Mouse (Mus musculus) midbrain, embryonic 11.5 days (tissue): ENCODE results near the gene Grm7. TPM values are rescaled to one million over a fixed set of nuclear protein-coding genes. Genes with fewer than 3 reads are reported as not detected.
A peak's percentile ranks its signal among the peaks of the same experiment; 100 is the strongest.

Experiments
- ATAC-seq: fragments of 200-750 bp; cut with Nextera tagmentation; 2 replicates; pipeline ENCODE4 v1.8.0; 2017; ENCODE audit warnings: moderate TSS enrichment, moderate library complexity; ENCODE audit not compliant: low FRiP score
- DNase-seq: peaks from one replicate; pipeline ENCODE4 v3.0.0; 2015; ENCODE audit warnings: low spot score; ENCODE audit errors: missing footprints
- H3K27ac ChIP-seq: fragments of 300-500 bp; sonication (generic); 2 replicates; pipeline ENCODE4 v1.5.1; 2014; ENCODE audit warnings: low read depth, low read length
- H3K27me3 ChIP-seq: fragments of 300-500 bp; sonication (generic); 2 replicates; pipeline ENCODE4 v1.6.1; 2014; ENCODE audit warnings: mild to moderate bottlenecking, low read length, moderate library complexity, mixed read lengths; ENCODE audit not compliant: control insufficient read depth, insufficient read depth
- H3K36me3 ChIP-seq: fragments of 300-500 bp; sonication (generic); 2 replicates; pipeline ENCODE4 v1.6.1; 2014; ENCODE audit warnings: mild to moderate bottlenecking, low read length, moderate library complexity, mixed read lengths; ENCODE audit not compliant: control insufficient read depth, insufficient read depth
- H3K4me1 ChIP-seq: fragments of 300-500 bp; sonication (generic); 2 replicates; pipeline ENCODE4 v1.6.1; 2014; ENCODE audit warnings: low read length; ENCODE audit not compliant: control insufficient read depth, insufficient read depth
- H3K4me2 ChIP-seq: fragments of 300-500 bp; sonication (generic); 2 replicates; pipeline ENCODE4 v1.6.1; 2014; ENCODE audit warnings: mild to moderate bottlenecking, moderate library complexity
- H3K4me3 ChIP-seq: fragments of 300-500 bp; sonication (generic); 2 replicates; pipeline ENCODE4 v1.5.1; 2014; ENCODE audit warnings: low read depth, low read length
- H3K9ac ChIP-seq: fragments of 300-500 bp; sonication (generic); 2 replicates; pipeline ENCODE4 v1.6.1; 2014; ENCODE audit warnings: low read length
- H3K9me3 ChIP-seq: fragments of 300-500 bp; sonication (generic); 2 replicates; pipeline ENCODE4 v1.6.1; 2016; ENCODE audit warnings: low read length; ENCODE audit not compliant: control insufficient read depth
- WGBS: fragments of 180-500 bp; shearing (Covaris S2); extraction: QIAGEN DNeasy Blood & Tissue Kit; methylation state at CpG from one replicate; pipeline ENCODE4 v1.1.7; 2014; 5-methylcytosine and 5-hydroxymethylcytosine counted together
- polyA plus RNA-seq: library from polyadenylated mRNA; unstranded; fragments of >200 nt; fragmentation: Nextera tagmentation; extraction: Ambion mirVana; gene quantifications from 2 replicates; pipeline ENCODE4 v1.2.1, GENCODE M21; 2014

The Grm7 gene
- polyA plus RNA-seq, 1 experiment from 2014 or later = 2.2 TPM

DNA sequence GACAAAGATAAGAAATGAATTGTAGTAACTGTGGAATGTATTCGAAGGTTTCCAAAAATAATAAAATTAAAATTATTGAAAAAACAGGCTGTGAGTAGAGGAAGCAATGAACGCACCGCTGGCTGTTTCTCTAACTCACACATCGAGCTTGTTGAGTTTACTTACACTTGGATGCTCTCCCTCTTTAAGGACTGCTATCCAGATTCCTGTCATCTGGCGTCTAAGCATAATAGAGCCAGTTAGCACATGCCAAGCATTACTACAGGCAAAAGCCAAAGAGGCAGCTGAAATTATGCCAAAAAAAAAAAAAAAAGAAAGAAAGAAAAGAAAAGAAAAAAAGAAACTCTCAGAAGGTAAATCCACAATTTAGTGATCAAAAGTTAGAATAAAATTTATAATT lies 609.8 kb downstream of the Grm7 start:
- WGBS = 86% methylated on average over 5 of the region's 5 CpGs
- H3K27ac ChIP-seq = no peak overlapping the region

DNA sequence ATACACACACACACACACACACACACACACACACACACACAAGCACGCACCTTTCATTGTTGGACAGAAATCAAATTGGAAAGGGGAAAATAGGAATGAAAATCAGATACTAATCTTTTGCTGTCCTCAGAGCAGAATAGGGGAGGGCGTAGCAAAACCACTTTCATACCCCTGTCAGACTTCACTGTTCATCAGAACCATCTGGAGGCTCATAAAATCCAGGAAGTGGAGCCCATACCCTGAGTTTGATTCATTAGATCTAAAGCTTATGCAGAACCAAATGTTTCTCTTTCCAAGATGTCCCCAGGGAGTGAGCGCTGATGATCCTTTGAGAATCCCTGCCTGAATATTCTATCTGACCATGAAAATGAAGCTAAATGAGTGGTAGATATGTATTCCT lies 611.6 kb downstream of the Grm7 start:
- no peak for DNase-seq
- WGBS = 93% methylated on average over 3 of the region's 3 CpGs

More for the DNA sequence above, 609.8 kb downstream of the Grm7 start:
- DNase-seq (no peak), ATAC-seq (no peak)
- H3K4me3 ChIP-seq = no peak overlapping the region
- no peaks in the 10 kb centered on the region for H3K4me1 ChIP-seq
- H3K27me3 ChIP-seq = no peaks in the 10 kb centered on the region
- no peaks in the 10 kb centered on the region for H3K9me3 ChIP-seq
- no peaks in the 10 kb centered on the region for H3K36me3 ChIP-seq
- no peak overlapping the region for H3K4me2 ChIP-seq
- H3K9ac ChIP-seq = no peak overlapping the region

DNA sequence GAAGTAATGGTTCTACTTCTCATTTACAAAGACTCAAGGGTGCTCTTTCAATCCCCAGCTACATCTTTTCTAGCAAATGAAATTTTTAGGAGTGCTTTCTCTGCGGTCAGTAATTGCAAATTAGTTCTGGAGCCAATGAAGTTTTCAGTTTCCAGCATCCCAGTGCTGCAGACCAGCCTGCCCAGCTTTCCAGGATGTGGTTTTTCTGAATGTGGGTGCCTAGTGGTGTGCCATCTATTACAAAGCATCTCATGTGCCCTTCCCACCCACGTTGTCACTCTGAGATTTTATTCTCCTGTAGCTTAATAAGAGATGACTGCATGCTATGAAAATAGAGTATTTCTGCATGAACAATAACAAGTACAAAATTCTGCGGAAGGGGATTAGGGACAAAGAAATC lies 612.9 kb downstream of the Grm7 start:
- 84% methylated on average over 3 of the region's 3 CpGs for WGBS

More for the DNA sequence above, 611.6 kb downstream of the Grm7 start:
- no peaks in the 10 kb centered on the region for H3K27me3 ChIP-seq
- H3K4me1 ChIP-seq = no peaks in the 10 kb centered on the region
- H3K9ac ChIP-seq = no peak overlapping the region
- no peak overlapping the region for H3K4me2 ChIP-seq
- no peak overlapping the region for H3K4me3 ChIP-seq
- ATAC-seq = no peak
- no peak overlapping the region for H3K27ac ChIP-seq
- no peaks in the 10 kb centered on the region for H3K36me3 ChIP-seq
- H3K9me3 ChIP-seq = no peaks in the 10 kb centered on the region

DNA sequence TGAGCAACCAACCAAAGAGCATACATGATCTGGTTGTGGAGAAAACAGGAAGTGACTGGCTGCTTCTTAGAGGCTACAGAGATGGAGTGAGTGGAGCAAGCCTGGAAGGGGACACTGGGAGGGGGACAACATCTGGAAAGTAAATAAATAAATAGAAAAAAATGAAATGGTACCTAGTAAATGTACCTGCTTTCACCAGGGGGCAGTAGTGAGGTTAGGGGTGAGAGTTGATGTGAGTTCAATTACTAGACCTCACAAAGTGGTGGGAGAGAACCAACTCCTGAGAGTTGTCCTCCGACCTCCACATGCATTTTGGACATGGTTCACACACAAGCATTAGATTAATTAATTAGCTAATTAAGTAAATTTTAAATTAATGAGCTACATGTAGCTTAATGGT lies 615.8 kb downstream of the Grm7 start:
- Histone ChIP-seq H3K9me3 (no peaks in the 10 kb centered on the region), H3K4me3 (no peak overlapping the region), H3K27me3 (no peaks in the 10 kb centered on the region), H3K9ac (no peak overlapping the region), H3K36me3 (no peaks in the 10 kb centered on the region), H3K4me2 (no peak overlapping the region), H3K4me1 (no peaks in the 10 kb centered on the region), H3K27ac (no peak overlapping the region)
- ATAC-seq (no peak), DNase-seq (no peak)
- 88% methylated on average over 1 of the region's 1 CpGs for WGBS

More for the DNA sequence above, 612.9 kb downstream of the Grm7 start:
- Histone ChIP-seq H3K27me3 (no peaks in the 10 kb centered on the region), H3K4me1 (no peaks in the 10 kb centered on the region), H3K27ac (no peak overlapping the region), H3K4me3 (no peak overlapping the region), H3K9me3 (no peaks in the 10 kb centered on the region), H3K36me3 (no peaks in the 10 kb centered on the region), H3K9ac (no peak overlapping the region), H3K4me2 (no peak overlapping the region)
- DNase-seq (no peak), ATAC-seq (no peak)

DNA sequence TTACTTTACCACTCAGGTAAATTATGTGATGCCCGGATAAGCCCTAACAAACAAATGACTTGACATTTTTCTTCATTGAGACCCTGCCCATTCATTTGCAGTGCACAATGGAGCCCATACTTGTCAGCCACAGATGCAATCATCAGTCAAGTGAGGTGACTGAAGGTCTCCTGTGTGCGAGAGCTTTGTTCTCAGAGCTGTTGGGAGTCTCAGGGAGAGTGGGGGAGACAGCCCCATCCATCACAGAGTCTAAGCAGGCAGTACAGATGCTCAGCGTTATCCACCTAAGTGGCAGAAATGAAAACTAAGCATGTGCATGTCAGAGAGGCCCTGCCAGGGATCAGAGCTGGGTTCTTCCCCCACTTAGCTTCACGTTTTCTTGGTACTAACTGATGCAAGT lies 631.3 kb downstream of the Grm7 start:
- Histone ChIP-seq H3K4me2 (no peak overlapping the region), H3K27ac (no peak overlapping the region), H3K9ac (no peak overlapping the region), H3K4me1 (no peaks in the 10 kb centered on the region), H3K4me3 (no peak overlapping the region), H3K27me3 (no peaks in the 10 kb centered on the region), H3K36me3 (no peaks in the 10 kb centered on the region), H3K9me3 (no peaks in the 10 kb centered on the region)
- no peak for DNase-seq
- no peak for ATAC-seq
- 71% methylated on average over 4 of the region's 4 CpGs for WGBS

DNA sequence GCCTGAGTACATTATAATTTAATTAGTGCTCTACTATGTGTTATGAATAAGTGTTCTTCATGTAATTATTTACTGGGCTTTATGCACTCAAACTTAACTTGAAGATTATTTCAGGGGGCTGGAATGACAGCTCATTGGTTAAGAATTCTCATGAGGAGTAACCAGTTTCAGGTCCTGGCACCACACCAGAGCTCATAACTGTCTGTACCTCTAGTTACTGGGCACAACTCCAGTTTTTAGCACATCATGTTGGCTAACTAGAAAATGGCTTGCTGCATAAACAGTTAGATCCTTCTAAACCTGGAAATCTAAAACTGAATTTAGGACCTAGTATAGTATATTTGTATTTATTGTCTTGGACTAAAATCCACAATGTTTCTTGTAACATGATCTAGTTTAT lies 633.1 kb downstream of the Grm7 start:
- Histone ChIP-seq H3K9ac (no peak overlapping the region), H3K4me2 (no peak overlapping the region), H3K9me3 (no peaks in the 10 kb centered on the region), H3K27ac (no peak overlapping the region), H3K27me3 (no peaks in the 10 kb centered on the region), H3K4me3 (no peak overlapping the region), H3K4me1 (no peaks in the 10 kb centered on the region), H3K36me3 (no peaks in the 10 kb centered on the region)
- ATAC-seq (no peak), DNase-seq (no peak)

DNA sequence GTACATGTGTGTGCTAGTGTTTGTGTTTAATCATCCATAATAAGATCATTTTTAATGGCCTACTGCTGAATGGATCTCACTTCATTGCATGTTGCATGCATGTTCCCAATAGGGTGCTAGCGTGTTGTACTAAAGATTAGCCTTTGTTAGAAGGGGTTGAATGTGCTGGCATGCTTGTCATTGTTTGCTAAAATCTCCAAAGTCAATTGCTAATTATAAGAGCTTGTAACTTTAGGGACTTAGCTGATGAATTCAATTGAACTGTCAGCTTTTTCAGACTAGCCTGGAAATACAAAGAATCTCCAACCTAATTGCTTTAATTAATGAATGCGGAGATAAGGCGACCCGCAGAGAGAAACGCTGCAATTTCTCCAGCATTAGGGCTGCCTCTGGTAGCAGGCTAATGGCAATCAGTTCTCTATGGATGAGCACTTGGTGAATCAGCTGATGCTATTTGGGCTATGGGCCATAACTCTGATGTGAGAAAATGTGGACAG lies 648.2 kb downstream of the Grm7 start:
- H3K27me3 ChIP-seq = no peaks in the 10 kb centered on the region
- no peaks in the 10 kb centered on the region for H3K36me3 ChIP-seq
- H3K4me2 ChIP-seq = no peak overlapping the region
- H3K4me3 ChIP-seq = no peak overlapping the region
- H3K9me3 ChIP-seq = no peaks in the 10 kb centered on the region
- DNase-seq (no peak), ATAC-seq (no peak)
- H3K4me1 ChIP-seq = no peaks in the 10 kb centered on the region
- no peak overlapping the region for H3K9ac ChIP-seq
- WGBS = 56% methylated on average over 5 of the region's 5 CpGs
- no peak overlapping the region for H3K27ac ChIP-seq

DNA sequence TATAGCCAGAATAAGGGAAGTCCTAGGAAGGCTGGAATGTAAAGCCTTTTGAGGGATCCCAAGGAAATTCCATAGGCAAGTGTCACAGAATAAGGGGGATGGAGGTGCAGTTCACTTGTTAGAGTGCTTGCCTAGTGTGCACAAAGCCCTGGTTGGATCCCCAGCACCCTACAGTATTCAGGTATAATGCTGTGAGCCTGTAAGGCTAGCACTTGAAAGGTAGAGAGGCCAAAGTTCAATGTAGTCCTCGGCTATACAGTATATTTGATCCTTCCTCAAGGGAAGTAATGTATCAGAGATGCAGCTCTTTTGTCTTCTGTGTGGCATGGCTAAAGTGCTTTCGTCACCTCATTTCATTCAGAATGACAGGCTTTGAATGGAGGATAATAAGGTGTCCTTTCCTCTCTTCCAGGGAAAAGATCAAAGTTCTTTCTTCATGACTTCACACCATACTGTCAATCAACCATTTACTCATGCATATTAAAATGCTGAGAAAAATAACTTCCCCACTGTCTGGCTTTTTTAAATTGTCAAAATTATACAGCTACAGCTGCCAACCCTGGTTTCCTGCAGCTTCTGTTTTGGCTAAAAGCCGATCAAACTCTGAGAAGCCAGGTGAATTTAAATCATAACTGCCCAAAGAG lies 658.7 kb downstream of the Grm7 start:
- H3K27ac ChIP-seq = no peak overlapping the region
- 46% methylated on average over 3 of the region's 3 CpGs for WGBS
- no peaks in the 10 kb centered on the region for H3K9me3 ChIP-seq
- peak; percentile 35; the same call in 1 of the 2 replicates for ATAC-seq
- DNase-seq = no peak
- H3K4me3 ChIP-seq = no peak overlapping the region
- no peak overlapping the region for H3K9ac ChIP-seq
- H3K27me3 ChIP-seq = no peaks in the 10 kb centered on the region
- H3K4me1 ChIP-seq = no peaks in the 10 kb centered on the region
- H3K4me2 ChIP-seq = no peak overlapping the region
- H3K36me3 ChIP-seq = no peaks in the 10 kb centered on the region

DNA sequence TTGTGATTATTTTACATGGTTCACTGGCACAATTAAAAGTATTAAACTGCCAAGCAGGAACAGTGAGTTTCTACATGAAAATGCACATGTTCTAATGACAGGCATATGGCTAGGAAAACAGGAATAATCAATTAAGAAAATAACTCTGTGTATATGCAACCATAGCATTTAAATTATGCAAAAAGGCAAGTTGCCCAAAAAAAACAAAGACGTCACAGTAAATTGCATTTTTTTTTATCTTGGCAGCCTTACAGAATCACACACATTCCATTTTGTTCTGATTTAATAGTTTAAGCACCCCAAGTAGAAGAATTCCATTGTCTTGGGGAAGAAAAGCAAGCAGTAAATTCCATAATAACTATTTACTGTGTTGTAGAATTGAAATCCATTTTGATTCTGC lies 716.3 kb downstream of the Grm7 start:
- no peak overlapping the region for H3K4me2 ChIP-seq
- H3K27me3 ChIP-seq = no peaks in the 10 kb centered on the region
- no peak overlapping the region for H3K27ac ChIP-seq
- WGBS = 83% methylated on average over 1 of the region's 1 CpGs
- no peak for ATAC-seq
- H3K4me1 ChIP-seq = no peaks in the 10 kb centered on the region
- no peak overlapping the region for H3K9ac ChIP-seq
- no peak for DNase-seq
- no peaks in the 10 kb centered on the region for H3K36me3 ChIP-seq
- no peaks in the 10 kb centered on the region for H3K9me3 ChIP-seq
- no peak overlapping the region for H3K4me3 ChIP-seq
